Mouse (Mus musculus): Measurements from ENCODE around the gene Cdhr2. TPM values are rescaled to one million over a fixed set of nuclear protein-coding genes. Genes with fewer than 3 reads are reported as not detected.

Cdhr2 gene
- 64.2 and 94.9 TPM in 2 replicates for polyA plus RNA-seq (2015; fragmentation: Nextera tagmentation; extraction: Ambion mirVana)

DNA sequence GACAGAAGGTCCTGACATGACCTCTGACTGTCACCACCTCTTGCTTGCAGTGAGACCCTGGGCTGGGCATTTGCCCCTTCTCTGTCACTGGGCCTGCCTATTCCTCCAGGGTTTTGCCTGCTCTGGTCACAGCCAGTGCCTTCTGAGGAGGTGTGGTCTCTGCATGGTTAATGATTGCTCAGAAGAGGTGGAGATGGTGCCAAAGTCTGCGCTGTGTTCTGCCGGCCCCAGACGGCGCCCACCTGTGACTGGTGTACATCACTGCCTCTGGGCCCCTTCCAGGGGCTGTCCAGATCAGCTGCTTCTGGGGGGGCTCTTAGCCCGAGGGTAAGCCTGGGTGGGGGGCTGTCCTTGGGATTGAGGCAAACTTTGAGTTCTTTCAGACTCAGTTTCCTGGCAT, at the start of gene Cdhr2:
Gene Cdhr2 (plus strand): TSS at position 219 of the 400 bp plus-strand sequence.
- Histone ChIP-seq H3K4me1 (ENCODE audit: control insufficient read depth, insufficient read depth, low read length) (peaks cover 29% of the 10 kb centered on the region), H3K4me2 (ENCODE audit: low read depth, low read length) (peak within 1 kb of the TSS; percentile 53), H3K9ac (ENCODE audit: low read depth, low read length) (peak within 1 kb of the TSS; percentile 70), H3K36me3 (ENCODE audit: control insufficient read depth, insufficient read depth, low read length) (no peaks in the 10 kb centered on the region), H3K27ac (ENCODE audit: low read length) (peak within 1 kb of the TSS; percentile 75), H3K9me3 (ENCODE audit: control insufficient read depth, low read length) (no peaks in the 10 kb centered on the region), H3K27me3 (replicated peaks; ENCODE audit: control insufficient read depth, insufficient read depth, low read length) (no peaks in the 10 kb centered on the region), H3K4me3 (ENCODE audit: low read length) (peak within 1 kb of the TSS; percentile 54)
- ATAC-seq: peak; percentile 90
- 32% methylated on average over 5 of the region's 5 CpGs for WGBS

- WGBS: 41% methylated on average over 5 of the region's 5 CpGs
- peak; percentile 62 for ATAC-seq
- H3K27ac ChIP-seq (ENCODE audit: low read length): peak overlapping the region; percentile 53
These were observed 40.4 kb upstream of the Cdhr2 start for GRCm38 (mm10) chr13:54660877-54661276.

DNA sequence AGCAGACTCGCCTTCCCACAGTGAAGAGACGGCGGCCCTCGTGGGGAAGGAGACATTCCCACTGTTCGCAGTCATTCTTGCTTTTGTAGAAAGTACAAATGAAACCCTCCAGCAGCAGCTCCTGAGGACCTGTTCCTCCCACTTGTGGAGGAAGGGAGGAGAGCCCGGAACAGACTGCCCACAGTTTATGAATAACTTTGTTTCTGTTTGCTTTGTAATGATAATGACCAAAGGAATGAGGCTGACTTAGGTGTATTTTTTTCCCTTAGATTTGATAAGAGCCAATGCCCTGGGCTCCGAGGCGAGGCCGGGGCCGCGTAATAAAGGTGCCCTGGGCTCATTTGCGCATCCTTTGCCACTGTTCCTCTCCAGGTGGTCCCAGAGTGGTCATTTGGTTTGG, 39.9 kb upstream of the Cdhr2 start:
- Histone ChIP-seq H3K9ac (ENCODE audit: low read depth, low read length) (no peak overlapping the region), H3K27ac (ENCODE audit: low read length) (peak overlapping the region; percentile 53), H3K27me3 (replicated peaks; ENCODE audit: control insufficient read depth, insufficient read depth, low read length) (no peaks in the 10 kb centered on the region), H3K9me3 (ENCODE audit: control insufficient read depth, low read length) (no peaks in the 10 kb centered on the region), H3K36me3 (ENCODE audit: control insufficient read depth, insufficient read depth, low read length) (peaks cover 13% of the 10 kb centered on the region; the same call in 1 of the 2 replicates), H3K4me2 (ENCODE audit: low read depth, low read length) (peak overlapping the region; percentile 34; the same call in 1 of the 2 replicates), H3K4me1 (ENCODE audit: control insufficient read depth, insufficient read depth, low read length) (peaks cover 6% of the 10 kb centered on the region), H3K4me3 (ENCODE audit: low read length) (no peak overlapping the region)
- WGBS: 63% methylated on average over 12 of the region's 12 CpGs
- peak; percentile 83 for ATAC-seq

More at GRCm38 (mm10) chr13:54660877-54661276, 40.4 kb upstream of the Cdhr2 start:
- Histone ChIP-seq H3K4me3 (ENCODE audit: low read length) (no peak overlapping the region), H3K36me3 (ENCODE audit: control insufficient read depth, insufficient read depth, low read length) (peaks cover 18% of the 10 kb centered on the region; the same call in 1 of the 2 replicates), H3K9me3 (ENCODE audit: control insufficient read depth, low read length) (no peaks in the 10 kb centered on the region), H3K4me2 (ENCODE audit: low read depth, low read length) (peak overlapping the region; percentile 34; the same call in 1 of the 2 replicates), H3K9ac (ENCODE audit: low read depth, low read length) (peak overlapping the region; percentile 44; the same call in 1 of the 2 replicates), H3K4me1 (ENCODE audit: control insufficient read depth, insufficient read depth, low read length) (peaks cover 6% of the 10 kb centered on the region), H3K27me3 (replicated peaks; ENCODE audit: control insufficient read depth, insufficient read depth, low read length) (no peaks in the 10 kb centered on the region)

GRCm38 (mm10) chr13:54663999-54664398, 37.3 kb upstream of the Cdhr2 start:
- no peak overlapping the region for H3K27ac ChIP-seq (ENCODE audit: low read length)
- no peak for ATAC-seq
- 81% methylated on average over 4 of the region's 4 CpGs for WGBS
- H3K4me3 ChIP-seq (ENCODE audit: low read length): no peak overlapping the region
- no peaks in the 10 kb centered on the region for H3K9me3 ChIP-seq (ENCODE audit: control insufficient read depth, low read length)
- peaks cover 9% of the 10 kb centered on the region; the same call in 1 of the 2 replicates for H3K36me3 ChIP-seq (ENCODE audit: control insufficient read depth, insufficient read depth, low read length)
- H3K27me3 ChIP-seq (replicated peaks; ENCODE audit: control insufficient read depth, insufficient read depth, low read length): no peaks in the 10 kb centered on the region
- H3K4me1 ChIP-seq (ENCODE audit: control insufficient read depth, insufficient read depth, low read length): peaks cover 6% of the 10 kb centered on the region
- no peak overlapping the region for H3K4me2 ChIP-seq (ENCODE audit: low read depth, low read length)
- no peak overlapping the region for H3K9ac ChIP-seq (ENCODE audit: low read depth, low read length)

DNA sequence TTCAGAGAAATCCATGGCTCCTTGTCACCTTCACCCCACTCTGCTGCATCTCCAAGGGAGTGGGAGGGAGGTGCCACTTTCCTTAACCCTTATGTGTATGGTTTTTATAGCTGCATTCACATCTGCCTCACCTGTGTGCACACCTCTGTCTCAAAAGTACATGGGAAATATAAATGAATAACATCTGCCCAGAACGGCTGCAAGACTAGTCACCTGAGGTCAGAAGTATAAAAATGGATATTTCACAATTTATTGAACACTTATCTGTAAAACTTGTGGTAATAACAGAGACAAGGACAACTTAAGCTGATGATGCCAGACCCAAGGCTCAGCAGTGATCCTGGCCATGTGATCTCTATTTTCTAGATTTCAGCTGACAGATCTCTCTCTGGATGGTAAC, 36.8 kb upstream of the Cdhr2 start:
- no peaks in the 10 kb centered on the region for H3K9me3 ChIP-seq (ENCODE audit: control insufficient read depth, low read length)
- H3K27ac ChIP-seq (ENCODE audit: low read length): no peak overlapping the region
- H3K4me2 ChIP-seq (ENCODE audit: low read depth, low read length): no peak overlapping the region
- peaks cover 6% of the 10 kb centered on the region for H3K4me1 ChIP-seq (ENCODE audit: control insufficient read depth, insufficient read depth, low read length)
- H3K27me3 ChIP-seq (replicated peaks; ENCODE audit: control insufficient read depth, insufficient read depth, low read length): no peaks in the 10 kb centered on the region
- WGBS: 61% methylated on average over 1 of the region's 1 CpGs
- peak; percentile 26 for ATAC-seq
- H3K4me3 ChIP-seq (ENCODE audit: low read length): no peak overlapping the region
- H3K36me3 ChIP-seq (ENCODE audit: control insufficient read depth, insufficient read depth, low read length): peaks cover 9% of the 10 kb centered on the region; the same call in 1 of the 2 replicates
- H3K9ac ChIP-seq (ENCODE audit: low read depth, low read length): no peak overlapping the region

DNA sequence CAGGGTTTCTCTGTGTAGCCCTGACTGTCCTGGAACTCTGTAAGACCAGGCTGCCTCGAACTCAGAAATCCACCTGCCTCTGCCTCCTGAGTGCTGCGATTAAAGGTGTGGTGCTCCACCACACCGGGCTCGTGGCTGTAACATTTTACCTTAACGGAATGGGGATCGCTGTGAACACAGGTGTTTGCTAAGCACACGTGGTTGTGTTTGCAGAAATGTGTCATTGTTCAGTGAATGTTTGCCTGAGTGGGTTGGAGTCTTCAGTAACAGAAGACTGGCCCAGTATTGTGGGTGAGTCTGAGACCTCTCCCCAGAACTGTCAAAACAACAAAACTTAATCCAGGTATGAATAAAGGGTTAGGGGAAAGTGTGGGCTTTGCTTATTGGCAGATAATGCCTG, 36.2 kb upstream of the Cdhr2 start:
- 76% methylated on average over 7 of the region's 7 CpGs for WGBS
- H3K27me3 ChIP-seq (replicated peaks; ENCODE audit: control insufficient read depth, insufficient read depth, low read length): no peaks in the 10 kb centered on the region

GRCm38 (mm10) chr13:54670491-54670890, 30.8 kb upstream of the Cdhr2 start:
- no peaks in the 10 kb centered on the region for H3K36me3 ChIP-seq (ENCODE audit: control insufficient read depth, insufficient read depth, low read length)
- no peak overlapping the region for H3K9ac ChIP-seq (ENCODE audit: low read depth, low read length)
- no peaks in the 10 kb centered on the region for H3K9me3 ChIP-seq (ENCODE audit: control insufficient read depth, low read length)
- H3K27ac ChIP-seq (ENCODE audit: low read length): no peak overlapping the region
- H3K4me1 ChIP-seq (ENCODE audit: control insufficient read depth, insufficient read depth, low read length): no peaks in the 10 kb centered on the region
- H3K4me2 ChIP-seq (ENCODE audit: low read depth, low read length): no peak overlapping the region
- no peak for ATAC-seq
- H3K27me3 ChIP-seq (replicated peaks; ENCODE audit: control insufficient read depth, insufficient read depth, low read length): no peaks in the 10 kb centered on the region
- 65% methylated on average over 2 of the region's 2 CpGs for WGBS
- no peak overlapping the region for H3K4me3 ChIP-seq (ENCODE audit: low read length)

More for the DNA sequence above, 36.2 kb upstream of the Cdhr2 start:
- H3K4me1 ChIP-seq (ENCODE audit: control insufficient read depth, insufficient read depth, low read length): peaks cover 6% of the 10 kb centered on the region
- ATAC-seq: no peak
- no peak overlapping the region for H3K27ac ChIP-seq (ENCODE audit: low read length)
- H3K4me3 ChIP-seq (ENCODE audit: low read length): no peak overlapping the region
- no peaks in the 10 kb centered on the region for H3K9me3 ChIP-seq (ENCODE audit: control insufficient read depth, low read length)
- no peak overlapping the region for H3K4me2 ChIP-seq (ENCODE audit: low read depth, low read length)
- H3K9ac ChIP-seq (ENCODE audit: low read depth, low read length): no peak overlapping the region
- H3K36me3 ChIP-seq (ENCODE audit: control insufficient read depth, insufficient read depth, low read length): peaks cover 9% of the 10 kb centered on the region; the same call in 1 of the 2 replicates

DNA sequence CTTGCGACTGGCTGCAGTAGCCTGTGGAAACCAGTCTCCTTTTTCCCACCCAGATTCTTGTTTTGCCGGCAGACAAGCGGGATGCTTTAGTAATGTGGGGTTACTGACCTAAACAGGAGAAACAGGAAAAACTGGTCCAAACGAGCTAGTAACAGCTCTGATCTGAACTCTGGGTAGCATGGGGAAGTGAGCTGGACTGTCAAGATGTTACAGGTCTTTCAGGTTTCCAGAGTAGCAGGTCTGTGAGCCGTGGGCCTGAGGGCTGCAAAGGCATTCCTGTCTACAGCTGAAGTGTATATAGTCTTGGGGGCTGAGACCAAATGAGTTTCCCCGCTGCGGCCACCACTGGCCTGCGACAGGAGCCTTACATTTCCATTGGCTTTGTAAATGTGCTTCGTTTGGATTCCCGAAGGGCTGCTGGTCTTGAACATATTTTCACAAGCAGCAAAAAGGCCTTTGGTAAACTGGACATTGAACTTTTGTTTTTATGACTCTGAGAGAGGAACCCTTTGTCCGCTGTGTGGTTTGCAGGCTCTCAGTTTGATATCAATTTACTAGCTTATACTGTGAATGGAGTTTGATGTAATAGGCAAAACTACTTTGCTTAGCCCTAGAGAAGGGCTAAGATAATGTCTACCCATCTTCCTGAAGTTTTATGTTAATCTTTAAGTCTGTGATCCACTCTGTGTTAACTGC, 25.2 kb upstream of the Cdhr2 start:
- no peaks in the 10 kb centered on the region for H3K27me3 ChIP-seq (replicated peaks; ENCODE audit: control insufficient read depth, insufficient read depth, low read length)
- peak; percentile 87 for ATAC-seq
- H3K4me1 ChIP-seq (ENCODE audit: control insufficient read depth, insufficient read depth, low read length): peaks cover 7% of the 10 kb centered on the region; the same call in 1 of the 2 replicates
- WGBS: 39% methylated on average over 11 of the region's 11 CpGs
- no peak overlapping the region for H3K4me3 ChIP-seq (ENCODE audit: low read length)
- no peaks in the 10 kb centered on the region for H3K9me3 ChIP-seq (ENCODE audit: control insufficient read depth, low read length)
- H3K27ac ChIP-seq (ENCODE audit: low read length): peak overlapping the region; percentile 82
- H3K9ac ChIP-seq (ENCODE audit: low read depth, low read length): no peak overlapping the region
- H3K36me3 ChIP-seq (ENCODE audit: control insufficient read depth, insufficient read depth, low read length): no peaks in the 10 kb centered on the region; the same call in 1 of the 2 replicates
- H3K4me2 ChIP-seq (ENCODE audit: low read depth, low read length): no peak overlapping the region

- Histone ChIP-seq H3K27me3 (replicated peaks; ENCODE audit: control insufficient read depth, insufficient read depth, low read length) (no peaks in the 10 kb centered on the region), H3K4me3 (ENCODE audit: low read length) (no peak overlapping the region), H3K4me2 (ENCODE audit: low read depth, low read length) (no peak overlapping the region), H3K4me1 (ENCODE audit: control insufficient read depth, insufficient read depth, low read length) (peaks cover 7% of the 10 kb centered on the region; the same call in 1 of the 2 replicates), H3K36me3 (ENCODE audit: control insufficient read depth, insufficient read depth, low read length) (peaks cover 17% of the 10 kb centered on the region), H3K9me3 (ENCODE audit: control insufficient read depth, low read length) (no peaks in the 10 kb centered on the region), H3K9ac (ENCODE audit: low read depth, low read length) (no peak overlapping the region), H3K27ac (ENCODE audit: low read length) (0 out of 2 replicates have a peak overlapping the region, but pooled peaks have one; percentile 12)
- no peak for ATAC-seq
- WGBS: 49% methylated on average over 4 of the region's 4 CpGs
These were observed 23.0 kb upstream of the Cdhr2 start for GRCm38 (mm10) chr13:54678263-54678662.

Measured in intestine, embryonic 16.5 days (tissue).